Mouse (Mus musculus) small intestine, adult 2 months (tissue): ENCODE measurements around the gene Thbs3. TPM values are rescaled to one million over a fixed set of nuclear protein-coding genes. Genes with fewer than 3 reads are reported as not detected.

Experiments
- H3K27ac ChIP-seq: fragments of 200-500 bp; 2 replicates; pipeline ENCODE4 v1.5.1; 2012; ENCODE audit warnings: low read depth, low read length, control low read depth, inconsistent platforms; ENCODE audit not compliant: insufficient read depth
- H3K27me3 ChIP-seq: fragments of 200-500 bp; 2 replicates; pipeline ENCODE4 v1.6.1; 2012; ENCODE audit warnings: mild to moderate bottlenecking, moderate library complexity, low read length, inconsistent platforms; ENCODE audit not compliant: control insufficient read depth, insufficient read depth
- H3K36me3 ChIP-seq: fragments of 200-500 bp; 2 replicates; pipeline ENCODE4 v1.6.1; 2012; ENCODE audit warnings: mild to moderate bottlenecking, low read length, control low read depth, inconsistent platforms; ENCODE audit not compliant: control insufficient read depth, insufficient read depth
- H3K4me1 ChIP-seq: fragments of 200-500 bp; 2 replicates; pipeline ENCODE4 v1.6.1; 2012; ENCODE audit warnings: low read length, inconsistent platforms, mixed read lengths; ENCODE audit not compliant: control insufficient read depth, insufficient read depth, insufficient read length
- H3K4me3 ChIP-seq: fragments of 200-500 bp; 2 replicates; pipeline ENCODE4 v1.5.1; 2012; ENCODE audit warnings: low read depth, mild to moderate bottlenecking, control low read depth, inconsistent platforms, low read length, moderate library complexity
- CTCF ChIP-seq: fragments of 200-500 bp; IDR thresholded peaks from 2 replicates; pipeline ENCODE4 v1.5.1; 2012; ENCODE audit warnings: low read depth, mild to moderate bottlenecking, control low read depth, inconsistent platforms, low read length, moderate library complexity, mixed read lengths; ENCODE audit not compliant: insufficient replicate concordance, insufficient read length; ENCODE audit errors: extremely low read depth
- POLR2A ChIP-seq: fragments of 200-500 bp; IDR thresholded peaks from 2 replicates; pipeline ENCODE4 v1.6.1; 2012; ENCODE audit warnings: low read depth, mild to moderate bottlenecking, control low read depth, inconsistent platforms, low read length, moderate library complexity
- WGBS: fragments of 180-500 bp; shearing (Covaris S2); methylation state at CpG from one replicate; pipeline ENCODE4 v1.1.7; 2018; 5-methylcytosine and 5-hydroxymethylcytosine counted together
- polyA plus RNA-seq: library from polyadenylated mRNA; depleted of rRNA; stranded (reverse); fragments of >200 nt; gene quantifications from 2 replicates; pipeline ENCODE4 v1.2.3, GENCODE M21; 2012

Gene Thbs3
- polyA plus RNA-seq, 1 experiment = 10.5 TPM

DNA sequence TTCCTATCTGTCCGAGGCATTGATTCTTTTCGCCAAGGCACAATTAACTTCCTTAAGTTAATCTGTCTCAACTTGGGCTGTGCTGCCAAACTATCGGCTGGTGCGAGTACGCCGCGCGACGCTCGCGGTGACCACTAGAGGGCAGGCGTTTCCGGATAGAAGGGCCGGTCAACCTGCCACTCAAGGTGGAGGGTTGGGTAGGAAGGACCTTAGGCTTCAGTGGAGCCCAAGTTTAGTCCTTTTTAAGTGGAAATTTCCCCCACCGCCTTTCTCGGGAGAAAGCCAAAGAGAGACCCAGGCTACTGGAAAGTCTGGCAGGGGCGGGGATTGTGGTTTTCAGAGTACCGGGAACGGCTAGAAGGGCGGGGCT is 13.2 kb downstream of the Thbs3 start:
- H3K4me3 ChIP-seq = peak overlapping the region; percentile 63
- H3K27ac ChIP-seq = peak overlapping the region; percentile 31
- WGBS = 1% methylated on average over 20 of the region's 20 CpGs
- peaks cover 21% of the 10 kb centered on the region for H3K27me3 ChIP-seq
- no peaks in the 10 kb centered on the region for H3K36me3 ChIP-seq
- H3K4me1 ChIP-seq = peaks cover 10% of the 10 kb centered on the region
- TF ChIP-seq POLR2A = no peak
- peak; percentile 97 for TF ChIP-seq CTCF

DNA sequence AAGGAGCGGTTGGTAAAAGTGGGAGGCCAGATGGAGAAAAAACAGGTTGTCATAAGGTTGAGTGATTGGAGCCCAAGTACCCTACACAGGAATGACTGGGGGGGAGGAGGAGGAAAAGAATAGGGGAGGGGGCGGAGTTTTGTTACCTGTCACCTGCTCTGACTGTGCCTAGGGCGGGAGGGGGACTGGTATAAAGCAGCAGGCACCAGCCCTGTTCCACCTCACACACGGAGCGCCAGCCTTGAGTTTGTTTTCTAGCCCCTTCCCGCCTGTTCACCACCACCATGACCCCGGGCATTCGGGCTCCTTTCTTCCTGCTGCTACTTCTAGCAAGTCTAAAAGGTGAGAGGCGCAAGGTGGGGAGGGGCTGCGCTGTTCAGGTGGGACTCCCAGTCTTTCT is 13.9 kb downstream of the Thbs3 start, which contains the start of gene Muc1:
TSS of gene Muc1 (plus strand) at position 222 of the 400 bp plus-strand sequence.
- Histone ChIP-seq H3K27me3 (peaks cover 21% of the 10 kb centered on the region), H3K4me1 (peaks cover 16% of the 10 kb centered on the region), H3K36me3 (no peaks in the 10 kb centered on the region), H3K4me3 (peak within 1 kb of the TSS; percentile 63), H3K27ac (peak within 1 kb of the TSS; percentile 31)
- 40% methylated on average over 10 of the region's 10 CpGs for WGBS
- no peak for TF ChIP-seq CTCF
- no peak for TF ChIP-seq POLR2A

DNA sequence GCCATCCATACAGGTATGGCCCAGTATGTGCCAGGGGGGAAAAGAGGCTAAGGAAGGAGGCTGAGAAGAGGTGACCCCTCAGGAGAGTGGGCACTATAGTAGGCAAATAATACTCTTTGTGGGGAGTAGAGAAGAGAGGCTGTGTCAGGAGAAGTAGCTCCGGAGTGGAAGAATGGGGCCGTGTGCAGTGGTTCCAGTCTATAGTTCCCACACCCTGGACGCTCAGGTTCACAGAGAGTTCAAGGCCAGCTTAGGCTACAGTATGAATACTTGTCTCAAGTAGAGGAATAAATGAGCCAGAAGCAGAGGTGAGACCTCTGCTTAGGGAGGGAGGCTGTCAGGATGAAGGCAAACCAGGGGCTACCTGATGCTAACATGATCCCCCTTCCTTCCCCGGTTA is 14.3 kb downstream of the Thbs3 start:
- Histone ChIP-seq H3K27ac (no peak overlapping the region), H3K4me1 (peaks cover 20% of the 10 kb centered on the region), H3K4me3 (no peak overlapping the region), H3K36me3 (no peaks in the 10 kb centered on the region), H3K27me3 (peaks cover 21% of the 10 kb centered on the region)
- WGBS = 74% methylated on average over 4 of the region's 4 CpGs
- no peak for TF ChIP-seq CTCF
- no peak for TF ChIP-seq POLR2A

DNA sequence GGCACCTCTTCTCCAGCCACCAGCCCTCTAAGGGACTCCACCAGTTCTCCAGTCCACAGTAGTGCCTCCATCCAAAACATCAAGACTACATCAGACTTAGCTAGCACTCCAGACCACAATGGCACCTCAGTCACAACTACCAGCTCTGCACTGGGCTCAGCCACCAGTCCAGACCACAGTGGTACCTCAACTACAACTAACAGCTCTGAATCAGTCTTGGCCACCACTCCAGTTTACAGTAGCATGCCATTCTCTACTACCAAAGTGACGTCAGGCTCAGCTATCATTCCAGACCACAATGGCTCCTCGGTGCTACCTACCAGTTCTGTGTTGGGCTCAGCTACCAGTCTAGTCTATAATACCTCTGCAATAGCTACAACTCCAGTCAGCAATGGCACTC is 15.6 kb downstream of the Thbs3 start:
- TF ChIP-seq CTCF (no peak), POLR2A (no peak)
- WGBS = 91% methylated on average over 2 of the region's 2 CpGs

GRCm38 (mm10) chr3:89231345-89231744 is 16.4 kb downstream of the Thbs3 start:
- 37% methylated on average over 7 of the region's 7 CpGs for WGBS

More for the DNA sequence above, 15.6 kb downstream of the Thbs3 start:
- no peak overlapping the region for H3K4me3 ChIP-seq
- peaks cover 17% of the 10 kb centered on the region for H3K27me3 ChIP-seq
- H3K4me1 ChIP-seq = peaks cover 24% of the 10 kb centered on the region
- no peaks in the 10 kb centered on the region for H3K36me3 ChIP-seq
- H3K27ac ChIP-seq = no peak overlapping the region

DNA sequence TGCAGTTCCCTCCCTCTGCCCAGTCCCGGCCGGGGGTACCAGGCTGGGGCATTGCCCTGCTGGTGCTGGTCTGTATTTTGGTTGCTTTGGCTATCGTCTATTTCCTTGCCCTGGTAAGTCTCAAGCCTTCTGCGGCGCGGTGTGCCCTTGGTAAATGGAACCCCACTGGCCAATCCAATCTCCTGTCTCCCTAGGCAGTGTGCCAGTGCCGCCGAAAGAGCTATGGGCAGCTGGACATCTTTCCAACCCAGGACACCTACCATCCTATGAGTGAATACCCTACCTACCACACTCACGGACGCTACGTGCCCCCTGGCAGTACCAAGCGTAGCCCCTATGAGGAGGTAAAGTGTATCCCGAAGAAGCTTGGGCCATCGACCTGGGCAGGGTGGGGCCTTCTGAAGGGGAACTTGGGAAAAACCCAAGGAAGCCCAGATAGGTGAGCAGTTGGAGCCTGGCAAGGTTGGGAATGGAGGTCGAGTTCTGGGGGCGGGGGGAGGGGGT is 16.8 kb downstream of the Thbs3 start:
- TF ChIP-seq POLR2A (no peak), CTCF (no peak)
- no peak overlapping the region for H3K4me3 ChIP-seq
- H3K4me1 ChIP-seq = peaks cover 24% of the 10 kb centered on the region
- H3K36me3 ChIP-seq = no peaks in the 10 kb centered on the region
- no peak overlapping the region for H3K27ac ChIP-seq
- peaks cover 18% of the 10 kb centered on the region for H3K27me3 ChIP-seq
- WGBS = 64% methylated on average over 16 of the region's 16 CpGs

More at GRCm38 (mm10) chr3:89231345-89231744, 16.4 kb downstream of the Thbs3 start:
- Histone ChIP-seq H3K4me1 (peaks cover 24% of the 10 kb centered on the region), H3K36me3 (no peaks in the 10 kb centered on the region), H3K27ac (no peak overlapping the region), H3K27me3 (peaks cover 16% of the 10 kb centered on the region), H3K4me3 (no peak overlapping the region)
- no peak for TF ChIP-seq POLR2A

GRCm38 (mm10) chr3:89232614-89233013 is 17.6 kb downstream of the Thbs3 start:
- H3K4me1 ChIP-seq = peaks cover 22% of the 10 kb centered on the region
- H3K27me3 ChIP-seq = peaks cover 15% of the 10 kb centered on the region; the same call in 1 of the 2 replicates
- H3K36me3 ChIP-seq = no peaks in the 10 kb centered on the region
- no peak overlapping the region for H3K27ac ChIP-seq
- no peak overlapping the region for H3K4me3 ChIP-seq
- TF ChIP-seq CTCF (no peak), POLR2A (no peak)
- 22% methylated on average over 6 of the region's 6 CpGs for WGBS
